Mouse (Mus musculus) cortical plate, adult 2 months (tissue): ENCODE results near the gene Batf2.

Experiments
- CTCF ChIP-seq: fragments of 200-500 bp; IDR thresholded peaks from 2 replicates; pipeline ENCODE4 v1.5.1; 2011; ENCODE audit warnings: mild to moderate bottlenecking, control low read depth, low read length; ENCODE audit not compliant: insufficient read depth; ENCODE audit errors: extremely low read depth
- POLR2A ChIP-seq: fragments of 200-500 bp; IDR thresholded peaks from 2 replicates; pipeline ENCODE4 v1.6.1; 2011; ENCODE audit warnings: mild to moderate bottlenecking, low read length, control low read depth; ENCODE audit not compliant: insufficient read depth; ENCODE audit errors: extremely low read depth

GRCm38 (mm10) chr19:6124898-6125297 is 15.9 kb upstream of the Batf2 start:
- TF ChIP-seq CTCF (no peak), POLR2A (no peak)
